Mouse (Mus musculus) olfactory bulb, adult 2 months (tissue): Measurements from ENCODE around the gene Sik3.

ENCODE experiments used
- CTCF ChIP-seq: fragments of 200-500 bp; IDR thresholded peaks from 2 replicates; pipeline ENCODE4 v1.5.1; 2012; ENCODE audit warnings: low read depth, mild to moderate bottlenecking, low read length, moderate library complexity; ENCODE audit not compliant: insufficient read depth
- POLR2A ChIP-seq: fragments of 200-500 bp; IDR thresholded peaks from 2 replicates; pipeline ENCODE4 v1.6.1; 2012; ENCODE audit warnings: mild to moderate bottlenecking, low read depth, low read length, moderate library complexity; ENCODE audit not compliant: insufficient read depth

- TF ChIP-seq POLR2A (no peak), CTCF (no peak)
These were observed 223.0 kb downstream of the Sik3 start for GRCm38 (mm10) chr9:46235649-46236048.
